Mouse (Mus musculus) heart, adult 11 months (tissue): Measurements from ENCODE around the gene Grk3.

Source experiments
- DNase-seq: peaks from one replicate; pipeline ENCODE4 v3.0.0; 2022

The Grk3 gene

GRCm38 (mm10) chr5:113008496-113008895 is 7.1 kb downstream of the Grk3 start:
- DNase-seq = no peak

GRCm38 (mm10) chr5:113006997-113007396 is 8.6 kb downstream of the Grk3 start:
- DNase-seq = no peak

- DNase-seq = no peak
Measured at GRCm38 (mm10) chr5:113005941-113006391, 9.6 kb downstream of the Grk3 start.

GRCm38 (mm10) chr5:113002821-113003380 is 12.7 kb downstream of the Grk3 start:
- no peak for DNase-seq

- DNase-seq = no peak
Measured at GRCm38 (mm10) chr5:112999227-112999626, 16.4 kb downstream of the Grk3 start.

GRCm38 (mm10) chr5:112997516-112998186 is 17.9 kb downstream of the Grk3 start:
- DNase-seq = no peak

GRCm38 (mm10) chr5:112991245-112991644 is 24.3 kb downstream of the Grk3 start:
- DNase-seq = no peak

- no peak for DNase-seq
Measured at GRCm38 (mm10) chr5:112981931-112982330, 33.7 kb downstream of the Grk3 start.

GRCm38 (mm10) chr5:112979710-112980109 is 35.9 kb downstream of the Grk3 start:
- DNase-seq = no peak

- DNase-seq = no peak
Measured at GRCm38 (mm10) chr5:112979195-112979594, 36.4 kb downstream of the Grk3 start.

GRCm38 (mm10) chr5:112977089-112977488 is 38.5 kb downstream of the Grk3 start:
- DNase-seq = no peak

- no peak for DNase-seq
Measured at GRCm38 (mm10) chr5:112973596-112973995, 42.0 kb downstream of the Grk3 start.

- peak; percentile 94 for DNase-seq
Measured at GRCm38 (mm10) chr5:112972297-112972696, 43.3 kb downstream of the Grk3 start.

GRCm38 (mm10) chr5:112963495-112963894 is 52.1 kb downstream of the Grk3 start:
- no peak for DNase-seq

- no peak for DNase-seq
Measured at GRCm38 (mm10) chr5:112962166-112962565, 53.4 kb downstream of the Grk3 start.

- no peak for DNase-seq
Measured at GRCm38 (mm10) chr5:112960911-112961310, 54.7 kb downstream of the Grk3 start.

- DNase-seq = no peak
Measured at GRCm38 (mm10) chr5:112958293-112958692, 57.3 kb downstream of the Grk3 start.

GRCm38 (mm10) chr5:112956841-112957240 is 58.8 kb downstream of the Grk3 start:
- peak; percentile 94 for DNase-seq

- DNase-seq = no peak
Measured at GRCm38 (mm10) chr5:112956368-112956767, 59.2 kb downstream of the Grk3 start.

GRCm38 (mm10) chr5:112950847-112951246 is 64.7 kb downstream of the Grk3 start:
- DNase-seq = peak; percentile 88

GRCm38 (mm10) chr5:112945925-112946324 is 69.7 kb downstream of the Grk3 start:
- no peak for DNase-seq

- DNase-seq = no peak
Measured at GRCm38 (mm10) chr5:112942244-112942643, 73.3 kb downstream of the Grk3 start.

- DNase-seq = peak; percentile 90
Measured at GRCm38 (mm10) chr5:112941001-112941400, 74.6 kb downstream of the Grk3 start.

GRCm38 (mm10) chr5:112936632-112937031 is 79.0 kb downstream of the Grk3 start:
- no peak for DNase-seq

GRCm38 (mm10) chr5:112935436-112935835 is 80.2 kb downstream of the Grk3 start:
- DNase-seq = no peak
